Mouse (Mus musculus) thymus, adult 18-20 months (tissue): ENCODE measurements around the gene Gm8660.
"Not testable (repeated sequence)": the region's sequence is repeated elsewhere in the genome, so short reads cannot be mapped to it uniquely, and the experiment has no call there.

Experiments used
- DNase-seq, 2 experiments: peaks; one replicate each; pipeline ENCODE4 v3.0.0; 2022; ENCODE audit warnings: mixed read lengths in 2 of 2

Gene Gm8660

DNA sequence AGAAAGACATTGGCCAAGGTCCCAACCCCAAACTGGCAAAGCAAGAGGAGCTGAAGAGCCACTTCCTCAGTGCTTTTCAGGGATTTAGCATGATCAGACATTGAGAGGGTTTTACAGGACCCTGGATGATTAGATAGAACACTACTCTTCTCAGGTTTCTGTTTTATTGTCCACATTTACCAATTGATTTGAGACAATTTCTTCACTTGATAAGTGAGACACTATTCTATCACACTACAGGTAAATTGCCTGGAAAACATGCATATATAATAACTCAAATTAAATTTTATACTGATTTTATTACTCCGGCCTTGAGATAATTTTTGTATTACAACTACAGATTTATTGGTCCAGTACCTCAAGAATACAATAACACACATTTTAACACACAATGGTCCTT lies at the start of gene Gm8660:
Gene Gm8660, minus strand, starts transcription at position 101 of the 400 bp plus-strand sequence.
- DNase-seq = not testable (repeated sequence)

DNA sequence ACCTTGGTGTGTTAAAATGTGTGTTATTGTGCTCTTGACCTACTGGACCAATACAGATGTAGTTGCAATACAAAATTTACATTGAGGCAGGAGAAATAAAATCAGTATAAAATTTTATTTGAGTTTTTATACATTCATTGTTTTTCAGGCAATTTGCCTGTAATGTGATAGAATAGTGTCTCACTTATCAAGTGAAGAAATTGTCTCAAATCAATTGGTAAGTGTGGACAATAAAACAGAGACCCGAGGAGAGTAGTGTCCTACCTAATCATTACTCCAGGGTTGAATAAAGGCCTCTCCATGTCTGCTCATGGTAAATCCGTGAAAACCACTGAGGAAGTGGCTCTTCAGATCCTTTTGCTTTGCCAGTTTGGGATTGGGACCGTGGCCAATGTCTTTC lies 42.4 kb upstream of the Gm8660 start, which contains the start of gene Vmn1r148:
Gene Vmn1r148, plus strand, starts transcription at position 301 of the 400 bp plus-strand sequence.
- not testable (repeated sequence) for DNase-seq

DNA sequence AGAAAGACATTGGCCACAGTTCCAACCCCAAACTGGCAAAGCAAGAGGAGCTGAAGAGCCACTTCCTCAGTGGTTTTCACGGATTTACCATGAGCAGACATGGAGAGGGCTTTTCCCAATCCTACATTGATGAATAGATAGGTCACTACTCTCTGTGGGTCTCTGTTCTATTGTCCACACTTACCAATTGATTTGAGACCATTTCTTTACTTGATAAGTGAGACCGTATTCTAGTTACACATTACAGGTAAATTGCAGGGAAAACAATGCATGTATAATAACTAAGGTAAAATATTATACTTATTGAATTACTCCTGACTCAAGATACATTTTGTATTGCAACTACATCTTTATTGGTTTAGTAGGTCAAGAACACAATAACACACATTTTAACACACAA lies 41.2 kb downstream of the Gm8660 start, which contains the start of gene Gm4187:
Gene Gm4187, minus strand, starts transcription at position 101 of the 400 bp plus-strand sequence.
- not testable (repeated sequence) for DNase-seq
